Mouse (Mus musculus): ENCODE results near the gene Zfp217.

GRCm38 (mm10) chr2:170151470-170151869, 3.6 kb upstream of the Zfp217 start:
- TF ChIP-seq CTCF (conservative IDR thresholded peaks at IDR 0.05; ENCODE audit: low read length) (no peak), POU5F1 (IDR thresholded peaks at IDR 0.05; ENCODE audit: borderline replicate concordance, low read length) (no peak), NANOG (IDR thresholded peaks at IDR 0.05; ENCODE audit: borderline replicate concordance, low read length) (no peak)
